Mouse (Mus musculus) kidney, adult 2 months (tissue): ENCODE results near the gene Tspan4.

ENCODE experiments used
- CTCF ChIP-seq: fragments of 200-500 bp; conservative IDR thresholded peaks from 2 replicates; pipeline ENCODE4 v1.5.1; 2011; ENCODE audit warnings: low read depth, mild to moderate bottlenecking, control low read depth, low read length, moderate library complexity, mixed read lengths; ENCODE audit not compliant: insufficient read depth, insufficient read length
- POLR2A ChIP-seq: fragments of 200-500 bp; IDR thresholded peaks from one replicate; pipeline ENCODE4 v1.6.1; 2011; ENCODE audit warnings: low read depth, low read length, control low read depth

- TF ChIP-seq CTCF, result no peak
- TF ChIP-seq POLR2A, result no peak
Measured at GRCm38 (mm10) chr7:141524271-141524670, 49.2 kb downstream of the Tspan4 start.
